In the genomic region with DNA sequence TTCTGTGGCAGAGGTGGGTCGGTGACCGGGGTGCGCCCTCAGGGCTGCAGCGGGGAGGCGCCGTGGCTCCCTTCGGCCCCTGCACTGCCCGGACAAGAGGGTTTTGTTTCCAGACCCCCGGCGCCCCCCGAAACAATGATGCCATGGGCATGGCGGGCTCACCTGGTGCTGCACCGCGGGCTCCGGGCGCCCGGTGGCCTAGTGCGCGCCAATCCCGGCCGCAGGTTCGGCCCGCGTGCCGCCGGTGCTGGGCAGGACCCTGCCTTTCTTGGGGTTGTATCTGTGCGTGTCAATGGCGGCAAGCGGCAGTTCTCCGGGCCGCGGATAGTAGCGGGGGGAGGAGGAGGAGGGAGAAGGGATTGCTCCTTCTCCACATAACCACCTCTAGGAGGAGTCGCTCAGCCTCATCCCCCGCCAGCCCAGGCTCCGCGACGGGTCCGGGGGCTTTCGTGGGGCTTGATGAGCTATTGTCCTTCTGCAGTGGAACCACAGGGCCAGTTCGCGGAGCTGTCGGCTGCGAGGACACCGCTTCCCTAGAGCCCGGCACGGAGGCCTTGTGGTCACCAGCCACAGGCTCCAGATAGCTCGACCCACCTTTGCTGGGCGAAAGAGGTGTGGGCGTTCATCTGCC, we compare ENCODE assay signal across 8 mouse cellular contexts. TPM values are rescaled to one million over a fixed set of nuclear protein-coding genes. Genes with fewer than 3 reads are reported as not detected.
DNase-seq lines count a peak whose midpoint lies in the region; ATAC-seq and TF ChIP-seq lines count a peak whose summit lies in the region.

TSS of gene H2afy2 (minus strand) at position 527 of the 631 bp plus-strand sequence.

- TF ChIP-seq EP300 in heart, postnatal 0 days (IDR thresholded peaks at IDR 0.05; ENCODE audit: low read depth), result no peak
- TF ChIP-seq EP300 in liver, embryonic 14.5 days (IDR thresholded peaks at IDR 0.05; ENCODE audit: low read depth), result no peak

- H3K4me2 ChIP-seq in forebrain, embryonic 14.5 days (ENCODE audit: low read length), result peak within 1 kb of the TSS; percentile 68
- H3K4me2 ChIP-seq in heart, postnatal 0 days (ENCODE audit: low read depth, low read length), result peak within 1 kb of the TSS; percentile 95
- H3K4me2 ChIP-seq in liver, embryonic 14.5 days (ENCODE audit: low read depth), result peak within 1 kb of the TSS; percentile 61
- peak within 1 kb of the TSS; percentile 72 for H3K4me2 ChIP-seq in neural tube, embryonic 14.5 days (ENCODE audit: low read depth, low read length)

- H3K36me3 ChIP-seq in forebrain, embryonic 14.5 days (ENCODE audit: control insufficient read depth, insufficient read depth, low read length), result no peaks in the 10 kb centered on the region
- no peaks in the 10 kb centered on the region for H3K36me3 ChIP-seq in heart, postnatal 0 days (replicated peaks; ENCODE audit: control insufficient read depth, insufficient read depth, low read length)
- H3K36me3 ChIP-seq in liver, embryonic 14.5 days (replicated peaks; ENCODE audit: control insufficient read depth, insufficient read depth, low read depth), result no peaks in the 10 kb centered on the region
- H3K36me3 ChIP-seq in neural tube, embryonic 14.5 days (ENCODE audit: control insufficient read depth, insufficient read depth, low read length), result no peaks in the 10 kb centered on the region

- peak within 1 kb of the TSS; percentile 99 for H3K9ac ChIP-seq in forebrain, embryonic 14.5 days (ENCODE audit: low read length)
- peak within 1 kb of the TSS; percentile 81 for H3K9ac ChIP-seq in heart, postnatal 0 days (replicated peaks; ENCODE audit: low read depth, low read length)
- H3K9ac ChIP-seq in liver, embryonic 14.5 days (replicated peaks), result peak within 1 kb of the TSS; percentile 18; the same call in 1 of the 2 replicates
- H3K9ac ChIP-seq in neural tube, embryonic 14.5 days (replicated peaks; ENCODE audit: low read depth, low read length), result peak within 1 kb of the TSS; percentile 99

- peak within 1 kb of the TSS; percentile 86 for H3K4me3 ChIP-seq in forebrain, embryonic 14.5 days (ENCODE audit: low read depth, low read length)
- peak within 1 kb of the TSS; percentile 96 for H3K4me3 ChIP-seq in heart, postnatal 0 days (ENCODE audit: low read depth, low read length)
- H3K4me3 ChIP-seq in liver, embryonic 14.5 days (ENCODE audit: insufficient read depth in 1 of 2, low read depth in 2 of 2, low read length in 2 of 2), result peak within 1 kb of the TSS; percentile 39 to 57
- H3K4me3 ChIP-seq in neural tube, embryonic 14.5 days (ENCODE audit: low read depth, low read length), result peak within 1 kb of the TSS; percentile 90

- WGBS in forebrain, embryonic 14.5 days, result under 1% methylated on average over 50 of the region's 50 CpGs
- under 1% methylated on average over 49 of the region's 50 CpGs for WGBS in heart, postnatal 0 days
- under 1% methylated on average over 50 of the region's 50 CpGs for WGBS in liver, embryonic 14.5 days (ENCODE audit: insufficient replicate concordance)
- under 1% methylated on average over 49 of the region's 50 CpGs for WGBS in neural tube, embryonic 14.5 days

- no peaks in the 10 kb centered on the region for H3K9me3 ChIP-seq in forebrain, embryonic 14.5 days (replicated peaks; ENCODE audit: control insufficient read depth, low read length)
- H3K9me3 ChIP-seq in heart, postnatal 0 days (replicated peaks; ENCODE audit: control insufficient read depth, low read length), result no peaks in the 10 kb centered on the region
- H3K9me3 ChIP-seq in liver, embryonic 14.5 days (ENCODE audit: control insufficient read depth, low read length), result no peaks in the 10 kb centered on the region
- H3K9me3 ChIP-seq in neural tube, embryonic 14.5 days (ENCODE audit: control insufficient read depth, low read length), result no peaks in the 10 kb centered on the region

- H3K27ac ChIP-seq in forebrain, embryonic 14.5 days (ENCODE audit: low read depth, low read length), result peak within 1 kb of the TSS; percentile 99
- H3K27ac ChIP-seq in heart, postnatal 0 days (ENCODE audit: low read depth), result peak within 1 kb of the TSS; percentile 77
- H3K27ac ChIP-seq in liver, embryonic 14.5 days, result no peak within 1 kb of the TSS
- H3K27ac ChIP-seq in neural tube, embryonic 14.5 days (ENCODE audit: low read depth, low read length), result peak within 1 kb of the TSS; percentile 99

- peak; percentile 87 for ATAC-seq in cerebellum, adult (ENCODE audit: insufficient number of reproducible peaks, low FRiP score, low TSS enrichment)
- peak; percentile 88 for ATAC-seq in forebrain, embryonic 14.5 days
- peak; percentile 79 for ATAC-seq in heart, postnatal 0 days (ENCODE audit: insufficient read depth, low read depth)
- ATAC-seq in liver, embryonic 14.5 days (ENCODE audit: insufficient read depth), result no peak
- peak; percentile 93 for ATAC-seq in neural tube, embryonic 14.5 days (ENCODE audit: low read depth)

- H3K4me1 ChIP-seq in forebrain, embryonic 14.5 days (ENCODE audit: control insufficient read depth, insufficient read depth, low read length), result peaks cover 18% of the 10 kb centered on the region
- no peaks in the 10 kb centered on the region for H3K4me1 ChIP-seq in heart, postnatal 0 days (ENCODE audit: control insufficient read depth, insufficient read depth)
- H3K4me1 ChIP-seq in liver, embryonic 14.5 days (replicated peaks; ENCODE audit: control insufficient read depth in 2 of 2, insufficient read depth in 2 of 2, low read length in 1 of 2), result peaks cover 0 to 5% of the 10 kb centered on the region in 2 experiments; a peak in 1 of 4 replicates
- peaks cover 16% of the 10 kb centered on the region; the same call in 1 of the 2 replicates for H3K4me1 ChIP-seq in neural tube, embryonic 14.5 days (ENCODE audit: control insufficient read depth, insufficient read depth, low read length)

- peak; percentile 40 for TF ChIP-seq CTCF in heart, postnatal 0 days (IDR thresholded peaks at IDR 0.05; ENCODE audit: low read depth)
- no peak; the same call in 1 of the 2 replicates for TF ChIP-seq CTCF in liver, embryonic 14.5 days (IDR thresholded peaks at IDR 0.05; ENCODE audit: low read depth)

- peak; percentile 64 for DNase-seq in 3T3-L1 (ENCODE audit: low read depth, low spot score)
- peak; percentile 92 for DNase-seq in forebrain, embryonic 14.5 days (ENCODE audit: low spot score)
- DNase-seq in heart, postnatal 0 days (ENCODE audit: low spot score), result peak; percentile 73
- DNase-seq in kidney, postnatal 36 days, result peak; percentile 66 to 76
- no peak for DNase-seq in liver, embryonic 14.5 days (ENCODE audit: low read depth in 3 of 3, low spot score in 3 of 3)
- DNase-seq in thymus, postnatal 4 days, result peak; percentile 35

- no peaks in the 10 kb centered on the region for H3K27me3 ChIP-seq in forebrain, embryonic 14.5 days (replicated peaks; ENCODE audit: control insufficient read depth, insufficient read depth, low read length)
- H3K27me3 ChIP-seq in heart, postnatal 0 days (ENCODE audit: control insufficient read depth, insufficient read depth, low read length), result no peaks in the 10 kb centered on the region
- H3K27me3 ChIP-seq in liver, embryonic 14.5 days (ENCODE audit: control insufficient read depth, insufficient read depth, low read length), result peaks cover 31% of the 10 kb centered on the region
- H3K27me3 ChIP-seq in neural tube, embryonic 14.5 days (ENCODE audit: control insufficient read depth, insufficient read depth, low read length), result no peaks in the 10 kb centered on the region

RNA-seq across cellular contexts. Expression of gene H2afy2, which starts in this region (rescaled TPM):
- polyA plus RNA-seq in forebrain, embryonic 14.5 days (2014; fragmentation: Nextera tagmentation; extraction: Ambion mirVana), result 188 and 220 TPM in 2 replicates
- total RNA-seq in heart, postnatal 0 days (2014; rRNA removed; ENCODE audit: low replicate concordance), result 10.7 and 17.0 TPM in 2 replicates
- polyA plus RNA-seq in heart, postnatal 0 days (2015; fragmentation: Nextera tagmentation; extraction: Ambion mirVana), result 21.3 and 22.8 TPM in 2 replicates
- 1.1 and 1.7 TPM in 2 replicates for polyA plus RNA-seq in liver, embryonic 14.5 days (2012; rRNA removed)
- 1.1 and 1.5 TPM in 2 replicates for polyA plus RNA-seq in liver, embryonic 14.5 days (2014; fragmentation: Nextera tagmentation; extraction: Ambion mirVana)
- 203 and 238 TPM in 2 replicates for polyA plus RNA-seq in neural tube, embryonic 14.5 days (2014; fragmentation: Nextera tagmentation; extraction: Ambion mirVana)

Comparison
In these comparisons a context has a peak if more than half of its experiments do, and no peak if none do; other contexts are left out.
1. DNase-seq: peak in 3T3-L1 (single experiment), forebrain, embryonic 14.5 days (single experiment), heart, postnatal 0 days (single experiment), kidney, postnatal 36 days (2 of 2) and thymus, postnatal 4 days (single experiment); none in liver, embryonic 14.5 days (0 of 3).
2. H3K9ac ChIP-seq: peak in every context shown above with its lines; median percentile 99 in forebrain, embryonic 14.5 days; 99 in neural tube, embryonic 14.5 days; 81 in heart, postnatal 0 days; 18 in liver, embryonic 14.5 days.
3. Peak in every context shown above with its lines, with median percentiles within 50 percentile points of each other: H3K4me2 ChIP-seq and H3K4me3 ChIP-seq.